Comparison of ENCODE assay signal across 13 mouse cellular contexts in the genomic region with DNA sequence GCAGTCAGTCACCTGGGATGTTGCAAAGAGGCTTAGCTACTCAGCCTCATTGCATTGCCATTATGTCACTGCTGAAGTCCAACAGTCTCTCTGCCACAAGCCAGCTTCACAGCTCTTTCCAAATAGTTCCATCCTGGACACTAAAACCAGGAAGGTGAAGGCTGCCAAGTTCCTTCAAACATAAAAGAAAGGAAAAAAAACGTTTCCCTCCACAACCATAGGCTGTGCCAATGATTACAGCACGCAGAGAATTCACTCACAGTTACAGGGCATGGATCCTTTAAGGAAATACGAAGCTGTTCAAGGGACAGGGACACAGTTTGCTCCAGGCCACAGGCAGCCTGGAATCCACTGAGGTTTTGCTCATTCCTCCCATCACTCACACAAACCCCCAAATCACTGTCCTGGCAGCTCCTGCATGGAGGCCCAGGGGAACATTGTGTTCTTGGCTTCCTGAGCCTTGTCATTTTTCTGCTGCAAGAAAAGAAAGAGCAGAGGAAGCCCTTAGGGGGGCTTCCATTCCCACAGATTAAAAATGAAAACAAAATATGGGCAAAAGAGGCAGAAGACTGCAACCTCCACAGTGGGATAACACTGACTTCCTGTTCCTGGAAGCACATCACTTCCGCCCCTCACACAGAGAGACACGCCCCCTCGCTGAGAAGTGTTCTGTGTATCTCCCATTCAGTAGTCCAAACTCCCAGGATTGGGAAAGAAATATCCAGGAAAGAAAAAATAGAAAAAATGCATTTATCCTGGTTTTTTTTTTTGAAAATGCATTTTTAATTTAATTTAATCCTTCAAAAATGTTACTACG. TPM values are rescaled to one million over a fixed set of nuclear protein-coding genes. Genes with fewer than 3 reads are reported as not detected.
DNase-seq lines count a peak whose midpoint lies in the region; ATAC-seq and TF ChIP-seq lines count a peak whose summit lies in the region.
"Had no signal": no experiment of that assay in that cellular context is flagged by ENCODE, and none has a peak within 500 bp of the region (broad histone marks: within the 10 kb centered on the region; RNA-seq: fewer than 3 reads in every experiment).

No protein-coding gene starts in this region.

- 50% methylated on average over 7 of the region's 7 CpGs for WGBS in lung, adult 2 months

- ATAC-seq in megakaryocyte, adult 5-6 weeks (ENCODE audit: poor library complexity, severe bottlenecking): no peak
- ATAC-seq: liver, embryonic 12.5 days had no signal

- TF ChIP-seq CTCF in lung, adult 2 months (IDR thresholded peaks at IDR 0.05; ENCODE audit: insufficient read depth, low read length): no peak

- no peak for TF ChIP-seq POLR2A in lung, adult 2 months (IDR thresholded peaks at IDR 0.05; ENCODE audit: borderline replicate concordance, extremely low read depth, low read depth, low read length)

- peaks cover 3% of the 10 kb centered on the region; the same call in 1 of the 2 replicates for H3K4me1 ChIP-seq in lung, adult 2 months (ENCODE audit: control insufficient read depth, insufficient read depth, low read length)
- H3K4me1 ChIP-seq: liver, embryonic 12.5 days had no signal

- peak; percentile 38 for DNase-seq in gastrocnemius, adult 18-20 months (ENCODE audit: low spot score)
- no peak for DNase-seq in gastrocnemius, adult 8-10 months (ENCODE audit: low spot score in 2 of 2)
- DNase-seq in testis, postnatal 14 days (ENCODE audit: low spot score): peak; percentile 21
- DNase-seq in testis, postnatal 10 days (ENCODE audit: low spot score): no peak
- DNase-seq in lung, adult 2 months: peak; percentile 3
- no peak for DNase-seq in adrenal gland, adult 2 months
- no peak for DNase-seq in embryo, embryonic 9.5 days (ENCODE audit: extremely low spot score)
- DNase-seq: layer of hippocampus, adult 9-11 months; right cerebral cortex, postnatal 14 days; thymus, adult 2 months had no signal

- H3K4me3 ChIP-seq in lung, adult 2 months (replicated peaks; ENCODE audit: extremely low read depth, low read depth, low read length): no peak overlapping the region
- H3K4me3 ChIP-seq: liver, embryonic 12.5 days; myocyte had no signal

RNA-seq across cellular contexts. Expression of a gene that starts 29.3 kb away (rescaled TPM):
- under 1 TPM in 1 of 2 experiments, not detected in 1; 0.09 TPM for total RNA-seq in gastrocnemius, adult 18-20 months (2021)
- total RNA-seq in gastrocnemius, adult 8-10 months (2022): under 1 TPM in 3 of 4 experiments, not detected in 1; 0.12 to 0.16 (median 0.15) TPM
- 0.07 and 0.10 TPM in 2 replicates for polyA plus RNA-seq in lung, adult 2 months (2012; rRNA removed)
- total RNA-seq in adrenal gland, adult 2 months (2021): 10 to 100 TPM in 1 of 2 experiments, 1 to 10 TPM in 1; 7.8 to 15.3 TPM
- 1.9 and 2.7 TPM in 2 replicates for polyA plus RNA-seq in adrenal gland, adult 2 months (2012; rRNA removed)
- not detected in 2 replicates for total RNA-seq in megakaryocyte, adult 5-6 weeks (2015)
- total RNA-seq in megakaryocyte, adult 5-6 weeks (2017): not detected in 2 replicates
- polyA plus RNA-seq: myocyte had no signal

Comparison
In these comparisons a context has a peak if more than half of its experiments do, and no peak if none do; other contexts are left out.
1. DNase-seq: peak in gastrocnemius, adult 18-20 months (single experiment), testis, postnatal 14 days (single experiment) and lung, adult 2 months (single experiment); none in gastrocnemius, adult 8-10 months (0 of 2), testis, postnatal 10 days (single experiment), adrenal gland, adult 2 months (single experiment) and embryo, embryonic 9.5 days (single experiment).
2. RNA of a gene that starts 29.3 kb away (total RNA-seq): 7.8 to 15.3 TPM in adrenal gland, adult 2 months; 0.12 to 0.16 TPM in gastrocnemius, adult 8-10 months, 0.09 TPM in gastrocnemius, adult 18-20 months and not detected in megakaryocyte, adult 5-6 weeks; every median in the first group is over 4 times any median in the second.